Mouse (Mus musculus) stomach, postnatal 0 days (tissue): ENCODE measurements at regions not wholly inside any gene's neighbourhood (a gene's known extent, or its start where the extent isn't known, plus 50 kb on each side); places are given as distances from the start of the nearest gene placed in this dataset.

Source experiments
- CTCF ChIP-seq: IDR thresholded peaks from 2 replicates; pipeline ENCODE4 v1.5.1; 2016; ENCODE audit warnings: antibody characterized with exemption, low read depth, mild to moderate bottlenecking, moderate library complexity
- EP300 ChIP-seq: optimal IDR thresholded peaks from 2 replicates; pipeline ENCODE3; 2016; ENCODE audit warnings: antibody characterized with exemption

DNA sequence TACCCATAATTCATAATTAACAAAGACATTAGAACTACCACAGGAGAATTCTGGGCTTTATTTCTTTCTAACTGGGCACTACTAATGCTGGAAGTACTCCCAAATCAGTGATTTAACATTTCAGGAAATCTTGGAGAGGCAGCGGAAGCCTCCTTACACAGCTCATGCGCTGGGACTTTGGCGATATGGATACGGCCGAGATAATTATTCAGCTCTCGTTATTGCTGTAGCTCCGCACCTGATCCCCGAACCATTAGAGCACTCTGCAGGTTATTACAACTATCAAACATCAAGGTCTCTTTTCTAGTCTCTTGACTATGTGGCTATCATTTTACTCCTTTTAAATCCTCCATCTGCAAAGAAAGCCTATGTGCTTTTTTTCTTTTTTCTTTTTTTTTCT lies 221.3 kb upstream of the Vrk2 start:
- TF ChIP-seq CTCF (no peak), EP300 (no peak)
